Comparison of ENCODE assay signal across 16 mouse cellular contexts in genomic region chr7:83432843-83433242, GRCm38 (mm10).
"Had no signal": no experiment of that assay in that cellular context is flagged by ENCODE, and none has a peak within 500 bp of the region (broad histone marks: within the 10 kb centered on the region; RNA-seq: fewer than 3 reads in every experiment).

No protein-coding gene starts in this region.

- H3K27me3 ChIP-seq: hindbrain, embryonic 12.5 days; limb, embryonic 15.5 days; liver, embryonic 12.5 days; neural tube, embryonic 13.5 days had no signal

- DNase-seq: kidney, adult 8-10 months; layer of hippocampus, adult 9-11 months; layer of hippocampus, postnatal 36 days; lung, postnatal 14 days; retina, postnatal 1 day; right cerebral cortex, postnatal 4 days; spleen, adult 18-20 months; thymus, postnatal 4 days had no signal

- H3K9me3 ChIP-seq: hindbrain, embryonic 12.5 days; limb, embryonic 15.5 days; liver, embryonic 12.5 days; midbrain, embryonic 10.5 days; neural tube, embryonic 13.5 days had no signal

- H3K4me2 ChIP-seq: hindbrain, embryonic 12.5 days; limb, embryonic 15.5 days; liver, embryonic 12.5 days; neural tube, embryonic 13.5 days had no signal

- H3K4me1 ChIP-seq: hindbrain, embryonic 12.5 days; liver, embryonic 12.5 days had no signal

- H3K27ac ChIP-seq: hindbrain, embryonic 12.5 days; limb, embryonic 15.5 days; liver, embryonic 12.5 days; midbrain, embryonic 10.5 days; neural tube, embryonic 13.5 days had no signal

- H3K4me3 ChIP-seq: hindbrain, embryonic 12.5 days; limb, embryonic 15.5 days; liver, embryonic 12.5 days; midbrain, embryonic 10.5 days; neural tube, embryonic 13.5 days had no signal

- H3K36me3 ChIP-seq: hindbrain, embryonic 12.5 days; limb, embryonic 15.5 days; liver, embryonic 12.5 days; midbrain, embryonic 10.5 days; neural tube, embryonic 13.5 days had no signal

- H3K9ac ChIP-seq: hindbrain, embryonic 12.5 days; limb, embryonic 15.5 days; liver, embryonic 12.5 days; neural tube, embryonic 13.5 days had no signal

- ATAC-seq: hindbrain, embryonic 16.5 days; inflammation-experienced regulatory T-cells, adult 6 months; liver, embryonic 12.5 days; midbrain, embryonic 16.5 days had no signal
